Comparison of ENCODE assay signal across 8 mouse cellular contexts in genomic region chrX:163827461-163827860, GRCm38 (mm10).
DNase-seq lines count a peak whose midpoint lies in the region; ATAC-seq and TF ChIP-seq lines count a peak whose summit lies in the region.

No protein-coding gene starts in this region.

- H3K4me3 ChIP-seq in liver, adult 2 months (ENCODE audit: insufficient read depth, low read depth, low read length): no peak overlapping the region
- H3K4me3 ChIP-seq in liver, embryonic 11.5 days (ENCODE audit: low read depth, low read length): no peak overlapping the region

- H3K9ac ChIP-seq in liver, adult 2 months (ENCODE audit: low read depth, low read length): no peak overlapping the region
- H3K9ac ChIP-seq in liver, embryonic 11.5 days (ENCODE audit: low read depth, low read length): no peak overlapping the region

- TF ChIP-seq POLR2A in liver, adult 2 months (IDR thresholded peaks at IDR 0.05; ENCODE audit: extremely low read depth, insufficient read depth, low read length): no peak

- no peaks in the 10 kb centered on the region for H3K79me2 ChIP-seq in liver, adult 2 months (ENCODE audit: control insufficient read depth, insufficient read depth, low read length)

- TF ChIP-seq CTCF in liver, adult 2 months (IDR thresholded peaks at IDR 0.05; ENCODE audit: low read depth, low read length): no peak

- no peak for ATAC-seq in liver, embryonic 11.5 days (replicated peaks; ENCODE audit: low FRiP score)

- no peaks in the 10 kb centered on the region for H3K4me1 ChIP-seq in liver, adult 2 months (ENCODE audit: control insufficient read depth, insufficient read depth, low read length)
- H3K4me1 ChIP-seq in liver, embryonic 11.5 days (replicated peaks; ENCODE audit: control insufficient read depth, insufficient read depth, low read length): no peaks in the 10 kb centered on the region

- 51% methylated on average over 3 of the region's 3 CpGs for WGBS in liver, adult 2 months
- 37% methylated on average over 3 of the region's 3 CpGs for WGBS in liver, embryonic 11.5 days

- H3K27ac ChIP-seq in liver, adult 2 months (replicated peaks; ENCODE audit: insufficient read depth, low read depth, low read length): no peak overlapping the region
- H3K27ac ChIP-seq in liver, embryonic 11.5 days (ENCODE audit: low read depth, low read length): no peak overlapping the region

- H3K36me3 ChIP-seq in liver, adult 2 months (ENCODE audit: control insufficient read depth, insufficient read depth, low read length): no peaks in the 10 kb centered on the region
- H3K36me3 ChIP-seq in liver, embryonic 11.5 days (ENCODE audit: control insufficient read depth, insufficient read depth, low read length): no peaks in the 10 kb centered on the region

- no peak overlapping the region for H3K4me2 ChIP-seq in liver, embryonic 11.5 days

- peak; percentile 16 to 34 for DNase-seq in cerebellum, postnatal 25 days
- DNase-seq in cerebellum, adult 11-12 months: no peak
- DNase-seq in liver, adult 2 months (ENCODE audit: extremely low read depth, low read depth, low spot score): peak; percentile 9
- no peak for DNase-seq in liver, embryonic 11.5 days (ENCODE audit: low spot score)
- peak; percentile 43 for DNase-seq in brain, adult 2 months (ENCODE audit: low read depth, low spot score)
- DNase-seq in retina, embryonic 14.5 days (ENCODE audit: low spot score): peak; percentile 1
- DNase-seq in ovary, postnatal 14 days (ENCODE audit: low spot score): no peak
- DNase-seq in urinary bladder, postnatal 25 days (ENCODE audit: low spot score): no peak

- H3K27me3 ChIP-seq in liver, adult 2 months (ENCODE audit: control insufficient read depth, insufficient read depth, low read length): no peaks in the 10 kb centered on the region
- H3K27me3 ChIP-seq in liver, embryonic 11.5 days (replicated peaks; ENCODE audit: control insufficient read depth, insufficient read depth, low read length): 0 out of 2 replicates have a peak, but pooled peaks cover 2% of the 10 kb centered on the region

- no peaks in the 10 kb centered on the region for H3K9me3 ChIP-seq in liver, embryonic 11.5 days (ENCODE audit: control insufficient read depth, low read length)

Comparison
In these comparisons a context has a peak if more than half of its experiments do, and no peak if none do; other contexts are left out.
1. DNase-seq: peak in cerebellum, postnatal 25 days (2 of 2), liver, adult 2 months (single experiment), brain, adult 2 months (single experiment) and retina, embryonic 14.5 days (single experiment); none in cerebellum, adult 11-12 months (single experiment), liver, embryonic 11.5 days (single experiment), ovary, postnatal 14 days (single experiment) and urinary bladder, postnatal 25 days (single experiment).